Mouse (Mus musculus): ENCODE results near the gene Exo1. TPM values are rescaled to one million over a fixed set of nuclear protein-coding genes. Genes with fewer than 3 reads are reported as not detected.

Exo1 gene
- total and polyA plus RNA-seq, 3 experiments = 74.2 to 1,192 (median 82.9) TPM

GRCm38 (mm10) chr1:175912038-175912437 is 31.7 kb downstream of the Exo1 start (continued):
- TF ChIP-seq E2F4 (IDR thresholded peaks at IDR 0.05; ENCODE audit: borderline replicate concordance, low read depth, low read length) (no peak), MYB (IDR thresholded peaks at IDR 0.05; ENCODE audit: low read depth, low read length) (peak; percentile 12; the same call in 1 of the 2 replicates), SMC3 (IDR thresholded peaks at IDR 0.05; ENCODE audit: low read depth, low read length) (no peak), CHD2 (IDR thresholded peaks at IDR 0.05; ENCODE audit: low read length) (no peak), RAD21 (IDR thresholded peaks at IDR 0.05; ENCODE audit: low read depth, low read length) (no peak), CTCF (IDR thresholded peaks at IDR 0.05 in 2 of 3, conservative IDR thresholded peaks at IDR 0.05 in 1 of 3; ENCODE audit: control insufficient read depth in 1 of 3, insufficient read depth in 1 of 3, low read depth in 2 of 3, low read length in 3 of 3, poor library complexity in 1 of 3, severe bottlenecking in 1 of 3) (no peak), MAFK (IDR thresholded peaks at IDR 0.05; ENCODE audit: borderline replicate concordance, low read depth, low read length) (no peak), ELF1 (IDR thresholded peaks at IDR 0.05; ENCODE audit: low read depth, low read length) (no peak), TCF12 (IDR thresholded peaks at IDR 0.05; ENCODE audit: low read depth, low read length) (0 out of 2 replicates have a peak, but pooled peaks have one; percentile 21), BHLHE40 (IDR thresholded peaks at IDR 0.05; ENCODE audit: borderline replicate concordance, low read depth, low read length) (no peak), USF2 (IDR thresholded peaks at IDR 0.05; ENCODE audit: borderline replicate concordance in 1 of 2, insufficient read depth in 1 of 2, low read depth in 1 of 2, low read length in 2 of 2) (no peak), NELFE (IDR thresholded peaks at IDR 0.05; ENCODE audit: low read depth, low read length) (no peak), ZNF384 (IDR thresholded peaks at IDR 0.05; ENCODE audit: low read depth, low read length) (no peak), POLR2A (IDR thresholded peaks at IDR 0.05; ENCODE audit: control insufficient read depth in 1 of 2, insufficient read depth in 1 of 2, low read depth in 1 of 2, low read length in 2 of 2, poor library complexity in 1 of 2) (peak in 1 of 2 experiments; percentile 24; a peak in 1 of 4 replicates), MEF2A (IDR thresholded peaks at IDR 0.05; ENCODE audit: extremely low read depth, insufficient replicate concordance, low read depth, low read length, poor library complexity, severe bottlenecking) (no peak)

GRCm38 (mm10) chr1:175913728-175914303 is 33.4 kb downstream of the Exo1 start:
- Histone ChIP-seq H3K9me3 (replicated peaks; ENCODE audit: insufficient read depth, low read length) (no peaks in the 10 kb centered on the region), H3K36me3 (ENCODE audit: control insufficient read depth in 1 of 2, insufficient read depth in 2 of 2, low read length in 2 of 2) (peaks cover 0 to 17% of the 10 kb centered on the region in 2 experiments; a peak in 2 of 4 replicates), H3K9ac (ENCODE audit: control insufficient read depth, low read depth, low read length, poor library complexity, severe bottlenecking) (no peak overlapping the region), H3K4me1 (ENCODE audit: control insufficient read depth in 1 of 2, insufficient read depth in 2 of 2, low read length in 2 of 2) (peaks cover 4 to 9% of the 10 kb centered on the region in 2 experiments), H3K27me3 (ENCODE audit: control insufficient read depth in 1 of 2, insufficient read depth in 2 of 2, low read length in 2 of 2) (no peaks in the 10 kb centered on the region), H3K79me2 (ENCODE audit: control insufficient read depth, insufficient read depth, low read length, poor library complexity) (no peaks in the 10 kb centered on the region), H3K4me3 (ENCODE audit: control insufficient read depth in 1 of 2, insufficient read depth in 1 of 2, low read depth in 2 of 2, low read length in 2 of 2) (no peak overlapping the region), H3K27ac (ENCODE audit: control insufficient read depth, low read depth, low read length) (no peak overlapping the region)
- DNase-seq (ENCODE audit: low read depth, low spot score) = no peak
- TF ChIP-seq NRF1 (IDR thresholded peaks at IDR 0.05; ENCODE audit: insufficient read depth, low read depth, low read length, poor library complexity, severe bottlenecking) (no peak), JUND (IDR thresholded peaks at IDR 0.05; ENCODE audit: low read depth, low read length) (no peak), CHD2 (IDR thresholded peaks at IDR 0.05; ENCODE audit: low read length) (no peak), ZMIZ1 (IDR thresholded peaks at IDR 0.05; ENCODE audit: low read depth, low read length) (no peak), USF2 (IDR thresholded peaks at IDR 0.05; ENCODE audit: borderline replicate concordance in 1 of 2, insufficient read depth in 1 of 2, low read depth in 1 of 2, low read length in 2 of 2) (no peak), MEF2A (IDR thresholded peaks at IDR 0.05; ENCODE audit: extremely low read depth, insufficient replicate concordance, low read depth, low read length, poor library complexity, severe bottlenecking) (no peak), SIN3A (IDR thresholded peaks at IDR 0.05; ENCODE audit: low read length) (no peak)
